Mouse (Mus musculus) B cell, adult 2 months (primary cell): ENCODE measurements around the gene Ccdc63.
A peak's percentile ranks its signal among the peaks of the same experiment; 100 is the strongest.

Experiments
- DNase-seq, 2 experiments: peaks; one replicate each; pipeline ENCODE4 v3.0.0; 2022

Gene Ccdc63

GRCm38 (mm10) chr5:122081471-122081870 lies 59.2 kb downstream of the Ccdc63 start:
- no peak for DNase-seq

GRCm38 (mm10) chr5:122080930-122081329 lies 59.7 kb downstream of the Ccdc63 start:
- no peak for DNase-seq

- DNase-seq, result peak; percentile 38 to 48
These were observed 60.8 kb downstream of the Ccdc63 start for GRCm38 (mm10) chr5:122079796-122080195.

- DNase-seq, result no peak
These were observed 63.4 kb downstream of the Ccdc63 start for GRCm38 (mm10) chr5:122077244-122077643.

- peak; percentile 22 to 37 for DNase-seq
These were observed 64.9 kb downstream of the Ccdc63 start for GRCm38 (mm10) chr5:122075736-122076135.

- DNase-seq, result no peak
These were observed 68.6 kb downstream of the Ccdc63 start for GRCm38 (mm10) chr5:122071997-122072396.

- no peak for DNase-seq
These were observed 69.4 kb downstream of the Ccdc63 start for GRCm38 (mm10) chr5:122070963-122071800.

GRCm38 (mm10) chr5:122068563-122068962 lies 72.1 kb downstream of the Ccdc63 start:
- no peak for DNase-seq

- DNase-seq, result no peak
These were observed 77.3 kb downstream of the Ccdc63 start for GRCm38 (mm10) chr5:122063204-122063933.

- DNase-seq, result no peak
These were observed 78.1 kb downstream of the Ccdc63 start for GRCm38 (mm10) chr5:122062479-122062878.

- DNase-seq, result no peak
These were observed 79.8 kb downstream of the Ccdc63 start for GRCm38 (mm10) chr5:122060767-122061333.

- DNase-seq, result peak; percentile 52 to 53
These were observed 81.3 kb downstream of the Ccdc63 start for GRCm38 (mm10) chr5:122059060-122060017.
